Mouse (Mus musculus) embryonic facial prominence, embryonic 12.5 days (tissue): ENCODE measurements around the gene Dedd2. TPM values are rescaled to one million over a fixed set of nuclear protein-coding genes. Genes with fewer than 3 reads are reported as not detected.
"Not testable (repeated sequence)": the region's sequence is repeated elsewhere in the genome, so short reads cannot be mapped to it uniquely, and the experiment has no call there.

ENCODE experiments used
- ATAC-seq: fragments of 200-750 bp; cut with Nextera tagmentation; 2 replicates; pipeline ENCODE4 v1.8.0; 2017; ENCODE audit not compliant: insufficient number of reproducible peaks, insufficient read depth, low FRiP score, low TSS enrichment
- H3K27ac ChIP-seq: fragments of 300-500 bp; sonication (generic); 2 replicates; pipeline ENCODE4 v1.5.1; 2016; ENCODE audit warnings: mild to moderate bottlenecking
- H3K27me3 ChIP-seq: fragments of 300-500 bp; sonication (generic); 2 replicates; pipeline ENCODE4 v1.6.1; 2016; ENCODE audit warnings: mild to moderate bottlenecking, moderate library complexity
- H3K36me3 ChIP-seq: fragments of 300-500 bp; sonication (generic); 2 replicates; pipeline ENCODE4 v1.6.1; 2016; ENCODE audit warnings: mild to moderate bottlenecking
- H3K4me1 ChIP-seq: fragments of 300-500 bp; sonication (generic); 2 replicates; pipeline ENCODE4 v1.6.1; 2016
- H3K4me2 ChIP-seq: fragments of 300-500 bp; sonication (generic); replicated peaks from 2 replicates; pipeline ENCODE4 v1.6.1; 2016; ENCODE audit warnings: mild to moderate bottlenecking, moderate library complexity
- H3K4me3 ChIP-seq: fragments of 300-500 bp; sonication (generic); 2 replicates; pipeline ENCODE4 v1.5.1; 2016; ENCODE audit warnings: mild to moderate bottlenecking
- H3K9ac ChIP-seq: fragments of 300-500 bp; sonication (generic); 2 replicates; pipeline ENCODE4 v1.6.1; 2016; ENCODE audit warnings: mild to moderate bottlenecking, moderate library complexity
- H3K9me3 ChIP-seq: fragments of 300-500 bp; sonication (generic); 2 replicates; pipeline ENCODE4 v1.6.1; 2016; ENCODE audit warnings: mild to moderate bottlenecking, moderate library complexity
- WGBS: fragments of 180-500 bp; shearing (Covaris S2); methylation state at CpG from one replicate; pipeline ENCODE4 v1.1.7; 2016; 5-methylcytosine and 5-hydroxymethylcytosine counted together
- polyA plus RNA-seq: library from polyadenylated mRNA; unstranded; fragments of >200 nt; fragmentation: Nextera tagmentation; extraction: Ambion mirVana; gene quantifications from 2 replicates; pipeline ENCODE4 v1.2.1, GENCODE M21; 2016

The Dedd2 gene
- 13.7 and 14.9 TPM in 2 replicates for polyA plus RNA-seq

- Histone ChIP-seq H3K27ac (peak within 1 kb of the TSS; percentile 91), H3K9ac (peak within 1 kb of the TSS; percentile 78), H3K4me3 (peak within 1 kb of the TSS; percentile 72), H3K4me2 (peak within 1 kb of the TSS; percentile 87), H3K9me3 (no peaks in the 10 kb centered on the region), H3K4me1 (peaks cover 26% of the 10 kb centered on the region), H3K27me3 (no peaks in the 10 kb centered on the region), H3K36me3 (peaks cover 24% of the 10 kb centered on the region)
- no peak for ATAC-seq
- WGBS: 9% methylated on average over 20 of the region's 20 CpGs
Measured at GRCm38 (mm10) chr7:25220457-25221101, at the start of gene Dedd2. Gene Dedd2, minus strand, starts transcription at chr7:25220615.

DNA sequence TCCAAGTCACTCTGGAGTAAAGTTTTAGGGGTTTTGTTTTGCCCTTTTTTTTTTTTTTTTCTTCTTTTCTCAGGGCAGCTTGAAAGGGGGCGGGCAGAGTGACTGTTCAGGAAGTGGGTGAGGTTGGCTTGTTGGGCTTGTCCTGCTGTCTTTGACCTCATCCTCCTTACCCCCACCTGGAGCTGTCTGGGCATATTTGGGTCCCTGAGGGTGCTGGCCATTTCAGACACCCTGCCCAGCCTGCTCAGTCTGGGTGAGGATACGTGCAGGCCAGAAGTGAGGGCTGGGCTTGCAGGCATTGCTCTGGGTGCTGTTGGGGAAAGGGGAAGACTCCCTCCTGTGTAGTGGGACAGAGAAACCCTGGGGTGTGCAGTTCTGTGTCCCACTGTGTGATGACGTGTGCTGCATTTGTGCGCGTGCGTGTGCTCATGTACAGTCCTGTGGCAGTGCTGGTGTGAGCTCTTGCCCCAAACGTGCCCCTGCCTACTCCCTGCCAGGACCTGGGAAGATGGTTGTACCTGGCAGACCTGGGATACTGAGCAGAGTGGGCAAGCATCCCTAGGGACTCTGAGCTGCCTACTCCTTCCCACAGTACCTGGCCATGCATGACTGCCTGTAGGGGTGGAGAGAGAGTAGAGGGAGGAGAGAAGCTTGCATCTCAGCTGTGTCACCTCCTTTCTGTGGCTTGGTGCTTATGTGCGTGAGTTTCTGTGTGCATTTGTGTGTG, 49.3 kb upstream of the Dedd2 start:
- H3K27ac ChIP-seq: 0 out of 2 replicates have a peak overlapping the region, but pooled peaks have one; percentile 12

DNA sequence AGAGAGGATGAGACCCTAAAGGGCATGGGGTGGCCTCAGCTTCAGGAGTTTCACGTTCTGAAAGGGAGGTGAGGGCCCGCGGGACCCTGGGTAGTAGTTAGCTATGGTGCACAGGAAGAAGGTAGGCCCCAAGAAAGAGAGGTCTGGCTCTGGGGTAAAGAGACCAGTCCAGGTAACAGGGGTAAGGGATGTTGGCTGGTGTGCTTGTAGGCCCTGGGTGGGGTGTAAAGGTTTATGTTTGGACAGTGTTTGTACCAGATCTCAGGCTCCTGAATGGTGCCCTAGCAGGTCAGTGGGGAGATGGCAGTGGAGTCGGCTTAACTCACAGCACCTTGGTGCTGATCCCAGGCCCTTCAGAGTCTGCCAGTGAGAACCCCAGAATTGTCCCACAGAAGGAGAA, 48.6 kb upstream of the Dedd2 start:
- Histone ChIP-seq H3K36me3 (peaks cover 32% of the 10 kb centered on the region), H3K4me1 (peaks cover 23% of the 10 kb centered on the region), H3K4me2 (peak overlapping the region; percentile 84), H3K27me3 (no peaks in the 10 kb centered on the region), H3K4me3 (peak overlapping the region; percentile 87), H3K9ac (peak overlapping the region; percentile 81), H3K9me3 (no peaks in the 10 kb centered on the region), H3K27ac (no peak overlapping the region)
- 59% methylated on average over 4 of the region's 4 CpGs for WGBS
- ATAC-seq: no peak

More for the DNA sequence above, 49.3 kb upstream of the Dedd2 start:
- H3K4me3 ChIP-seq: peak overlapping the region; percentile 87
- H3K4me1 ChIP-seq: peaks cover 20% of the 10 kb centered on the region
- peak overlapping the region; percentile 33; the same call in 1 of the 2 replicates for H3K9ac ChIP-seq
- H3K27me3 ChIP-seq: no peaks in the 10 kb centered on the region
- ATAC-seq: no peak
- whole genome bisulfite sequencing: 84% methylated on average over 8 of the region's 8 CpGs
- H3K36me3 ChIP-seq: peaks cover 36% of the 10 kb centered on the region
- H3K4me2 ChIP-seq: peak overlapping the region; percentile 84
- H3K9me3 ChIP-seq: no peaks in the 10 kb centered on the region

DNA sequence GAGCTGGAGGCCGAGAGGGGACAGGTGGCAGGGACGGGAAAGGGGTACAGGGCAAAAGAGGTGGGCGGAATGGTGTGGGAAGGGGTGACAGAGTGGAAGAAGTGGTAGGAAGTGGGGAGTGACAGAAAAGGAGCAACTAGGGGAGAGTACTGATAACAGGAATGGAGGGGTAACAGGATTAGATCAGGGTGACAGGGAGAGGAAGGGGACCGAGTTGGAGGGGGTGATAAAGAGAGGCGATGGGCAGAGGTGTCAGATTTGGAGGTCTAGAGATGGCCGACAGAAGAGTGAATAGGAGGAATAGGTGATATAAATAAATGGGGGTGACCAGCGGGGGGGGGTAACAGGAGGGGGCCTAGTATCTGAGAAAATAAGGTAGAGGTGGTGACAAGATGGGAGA, 48.2 kb upstream of the Dedd2 start:
- peak overlapping the region; percentile 75; the same call in 1 of the 2 replicates for H3K27ac ChIP-seq
- WGBS: 5% methylated on average over 7 of the region's 7 CpGs
- no peaks in the 10 kb centered on the region for H3K27me3 ChIP-seq
- H3K4me2 ChIP-seq: peak overlapping the region; percentile 84
- H3K9ac ChIP-seq: peak overlapping the region; percentile 81
- H3K36me3 ChIP-seq: peaks cover 28% of the 10 kb centered on the region
- peaks cover 25% of the 10 kb centered on the region for H3K4me1 ChIP-seq
- no peaks in the 10 kb centered on the region for H3K9me3 ChIP-seq
- ATAC-seq: no peak
- peak overlapping the region; percentile 87 for H3K4me3 ChIP-seq

GRCm38 (mm10) chr7:25267751-25268463, 47.5 kb upstream of the Dedd2 start:
- H3K27me3 ChIP-seq: no peaks in the 10 kb centered on the region
- H3K36me3 ChIP-seq: peaks cover 21% of the 10 kb centered on the region
- H3K4me1 ChIP-seq: peaks cover 25% of the 10 kb centered on the region
- no peaks in the 10 kb centered on the region for H3K9me3 ChIP-seq
- peak; percentile 96 for ATAC-seq
- peak overlapping the region; percentile 84 for H3K4me2 ChIP-seq
- WGBS: under 1% methylated on average over 33 of the region's 33 CpGs
- H3K27ac ChIP-seq: peak overlapping the region; percentile 85
- H3K9ac ChIP-seq: peak overlapping the region; percentile 81
- peak overlapping the region; percentile 87 for H3K4me3 ChIP-seq

DNA sequence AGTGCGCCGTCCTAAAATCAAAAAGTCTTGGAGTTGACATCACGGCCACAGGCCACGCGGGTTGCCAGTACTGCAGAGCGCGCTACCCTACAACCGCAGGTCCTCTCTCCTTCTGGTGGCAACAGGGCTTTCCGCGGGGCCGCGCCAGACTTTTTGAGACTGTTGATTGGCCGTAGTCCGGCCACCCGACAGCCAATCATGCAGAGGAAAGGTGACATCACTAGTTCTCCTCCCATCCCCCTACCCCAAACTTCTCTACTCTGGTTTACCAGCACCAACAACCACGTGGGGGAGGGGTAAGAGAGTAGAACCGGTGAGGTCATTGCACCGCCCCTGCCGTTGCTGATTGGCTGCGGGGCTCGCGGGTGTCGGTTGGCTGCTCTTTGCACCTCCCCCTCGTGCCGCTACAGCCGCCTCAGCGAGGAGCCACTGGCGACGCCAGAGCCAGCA, 46.9 kb upstream of the Dedd2 start, which contains the start of gene Cic:
Gene Cic (plus strand): TSS at position 404 of the 450 bp plus-strand sequence.
- peak; percentile 74 for ATAC-seq
- H3K27me3 ChIP-seq: no peaks in the 10 kb centered on the region
- H3K9ac ChIP-seq: peak within 1 kb of the TSS; percentile 81
- WGBS: under 1% methylated on average over 29 of the region's 29 CpGs
- H3K4me2 ChIP-seq: peak within 1 kb of the TSS; percentile 84
- peaks cover 15% of the 10 kb centered on the region for H3K36me3 ChIP-seq
- peaks cover 25% of the 10 kb centered on the region for H3K4me1 ChIP-seq
- H3K27ac ChIP-seq: peak within 1 kb of the TSS; percentile 85
- H3K4me3 ChIP-seq: peak within 1 kb of the TSS; percentile 87
- no peaks in the 10 kb centered on the region for H3K9me3 ChIP-seq

DNA sequence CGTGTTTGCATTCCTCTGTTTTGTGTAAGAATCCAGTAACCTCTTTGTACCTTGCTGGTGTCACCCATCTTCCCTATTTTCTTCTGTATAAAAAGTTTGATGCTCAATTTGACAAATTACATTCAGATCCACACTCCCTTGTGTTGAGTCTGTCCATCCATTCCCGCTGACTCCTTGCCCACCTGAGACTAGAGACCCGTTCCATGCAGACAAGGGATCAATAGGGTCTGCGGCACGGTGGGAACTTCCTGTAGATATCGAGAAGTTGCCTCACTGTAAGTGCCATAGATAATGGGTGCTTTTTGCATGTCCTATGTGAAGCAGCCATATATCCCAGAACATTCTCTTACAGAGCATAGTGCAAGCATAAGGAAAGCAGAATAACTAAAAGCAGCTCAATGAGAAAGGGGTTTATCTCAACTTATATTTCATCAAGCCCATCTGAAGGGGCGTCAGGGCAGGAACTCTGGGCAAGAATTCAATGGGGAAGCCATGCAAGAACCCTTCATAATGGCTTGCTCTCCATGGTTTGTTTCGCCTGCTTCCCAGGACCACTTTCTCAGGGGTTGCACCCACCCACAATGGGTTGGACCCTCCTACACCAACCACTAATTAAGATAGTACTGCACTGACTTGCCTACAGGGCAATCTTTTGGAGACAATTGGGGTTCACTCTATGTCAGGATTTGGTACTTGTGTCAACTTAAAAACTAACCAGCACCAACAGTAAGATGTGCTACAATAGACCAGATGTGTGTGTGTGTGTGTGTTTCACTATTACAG, 46.0 kb upstream of the Dedd2 start:
- no peak overlapping the region for H3K27ac ChIP-seq
- no peak for ATAC-seq
- H3K4me2 ChIP-seq: peak overlapping the region; percentile 48

GRCm38 (mm10) chr7:25265743-25266142, 45.3 kb upstream of the Dedd2 start:
- H3K27me3 ChIP-seq, H3K4me2 ChIP-seq, H3K36me3 ChIP-seq, H3K27ac ChIP-seq, H3K9me3 ChIP-seq, ATAC-seq, H3K9ac ChIP-seq, H3K4me3 ChIP-seq: not testable (repeated sequence)
- 86% methylated on average over 5 of the region's 5 CpGs for WGBS
- H3K4me1 ChIP-seq: peaks cover 25% of the 10 kb centered on the region

More for the DNA sequence above, 46.0 kb upstream of the Dedd2 start:
- Histone ChIP-seq H3K9ac (no peak overlapping the region), H3K4me1 (peaks cover 25% of the 10 kb centered on the region), H3K36me3 (peaks cover 5% of the 10 kb centered on the region), H3K27me3 (no peaks in the 10 kb centered on the region), H3K4me3 (no peak overlapping the region), H3K9me3 (no peaks in the 10 kb centered on the region)
- WGBS: 86% methylated on average over 8 of the region's 8 CpGs

- Histone ChIP-seq H3K36me3 (no peaks in the 10 kb centered on the region), H3K27ac (no peak overlapping the region), H3K4me3 (no peak overlapping the region), H3K4me1 (peaks cover 13% of the 10 kb centered on the region; the same call in 1 of the 2 replicates), H3K4me2 (no peak overlapping the region), H3K27me3 (no peaks in the 10 kb centered on the region), H3K9me3 (no peaks in the 10 kb centered on the region), H3K9ac (no peak overlapping the region)
- 23% methylated on average over 17 of the region's 17 CpGs for WGBS
- no peak for ATAC-seq
Measured at GRCm38 (mm10) chr7:25263968-25264870, 43.8 kb upstream of the Dedd2 start.

GRCm38 (mm10) chr7:25261896-25262295, 41.5 kb upstream of the Dedd2 start:
- H3K36me3 ChIP-seq: no peaks in the 10 kb centered on the region
- H3K27me3 ChIP-seq: no peaks in the 10 kb centered on the region
- ATAC-seq: no peak
- 75% methylated on average over 1 of the region's 1 CpGs for WGBS
- no peak overlapping the region for H3K27ac ChIP-seq
- peaks cover 7% of the 10 kb centered on the region; the same call in 1 of the 2 replicates for H3K4me1 ChIP-seq
- no peak overlapping the region for H3K4me3 ChIP-seq
- no peak overlapping the region for H3K9ac ChIP-seq
- H3K4me2 ChIP-seq: no peak overlapping the region
- H3K9me3 ChIP-seq: no peaks in the 10 kb centered on the region
